Mouse (Mus musculus) spleen, adult 2 months (tissue): ENCODE measurements around the gene Slc9a9. TPM values are rescaled to one million over a fixed set of nuclear protein-coding genes. Genes with fewer than 3 reads are reported as not detected.

Experiments
- DNase-seq, 2 experiments: peaks; one replicate each; pipeline versions ENCODE4 v3.0.0 to v3.0.0-alpha.2; 2012 to 2021; ENCODE audit warnings: low spot score in 2 of 2, low read depth in 1 of 2
- H3K27ac ChIP-seq: fragments of 200-500 bp; 2 replicates; pipeline ENCODE4 v1.5.1; 2012; ENCODE audit warnings: low read length, inconsistent platforms; ENCODE audit not compliant: insufficient read depth
- H3K27me3 ChIP-seq: fragments of 200-500 bp; 2 replicates; pipeline ENCODE4 v1.6.1; 2012; ENCODE audit warnings: mild to moderate bottlenecking, moderate library complexity, low read length, inconsistent platforms; ENCODE audit not compliant: control insufficient read depth, insufficient read depth
- H3K36me3 ChIP-seq: fragments of 200-500 bp; 2 replicates; pipeline ENCODE4 v1.6.1; 2012; ENCODE audit warnings: mild to moderate bottlenecking, low read length, inconsistent platforms; ENCODE audit not compliant: control insufficient read depth, insufficient read depth
- H3K4me1 ChIP-seq: fragments of 200-500 bp; 2 replicates; pipeline ENCODE4 v1.6.1; 2011; ENCODE audit warnings: inconsistent platforms; ENCODE audit not compliant: control insufficient read depth, insufficient read depth, insufficient read length
- H3K4me3 ChIP-seq: fragments of 200-500 bp; 2 replicates; pipeline ENCODE4 v1.5.1; 2011; ENCODE audit warnings: mild to moderate bottlenecking, inconsistent platforms; ENCODE audit not compliant: insufficient read depth, insufficient read length; ENCODE audit errors: extremely low read depth
- CTCF ChIP-seq: fragments of 200-500 bp; IDR thresholded peaks from 2 replicates; pipeline ENCODE4 v1.5.1; 2011; ENCODE audit warnings: mild to moderate bottlenecking, inconsistent platforms; ENCODE audit not compliant: insufficient read depth, insufficient read length, insufficient replicate concordance; ENCODE audit errors: extremely low read depth
- POLR2A ChIP-seq: fragments of 200-500 bp; IDR thresholded peaks from 2 replicates; pipeline ENCODE4 v1.6.1; 2011; ENCODE audit warnings: low read depth, low read length, inconsistent platforms
- WGBS: fragments of 180-500 bp; shearing (Covaris S2); methylation state at CpG from one replicate; pipeline ENCODE4 v1.1.7; 2018; 5-methylcytosine and 5-hydroxymethylcytosine counted together
- polyA plus RNA-seq: library from polyadenylated mRNA; depleted of rRNA; stranded (reverse); fragments of >200 nt; gene quantifications from 2 replicates; pipeline ENCODE4 v1.2.3, GENCODE M21; 2012

The Slc9a9 gene
- polyA plus RNA-seq, 1 experiment, result 8.3 TPM

- H3K4me1 ChIP-seq, result peaks cover 12% of the 10 kb centered on the region; the same call in 1 of the 2 replicates
- DNase-seq, result no peak
- H3K36me3 ChIP-seq, result no peaks in the 10 kb centered on the region
- no peaks in the 10 kb centered on the region for H3K27me3 ChIP-seq
- WGBS, result 40% methylated on average over 4 of the region's 4 CpGs
- H3K4me3 ChIP-seq, result no peak overlapping the region
- TF ChIP-seq CTCF, result no peak
- TF ChIP-seq POLR2A, result no peak
- no peak overlapping the region for H3K27ac ChIP-seq
These were observed 24.5 kb downstream of the Slc9a9 start for GRCm38 (mm10) chr9:94694243-94694642.

- peaks cover 12% of the 10 kb centered on the region; the same call in 1 of the 2 replicates for H3K4me1 ChIP-seq
- H3K27ac ChIP-seq, result no peak overlapping the region
- H3K4me3 ChIP-seq, result no peak overlapping the region
- 67% methylated on average over 3 of the region's 3 CpGs for WGBS
- TF ChIP-seq POLR2A, result no peak
- TF ChIP-seq CTCF, result no peak
- no peaks in the 10 kb centered on the region for H3K27me3 ChIP-seq
- H3K36me3 ChIP-seq, result no peaks in the 10 kb centered on the region
- DNase-seq, result no peak
These were observed 25.3 kb downstream of the Slc9a9 start for GRCm38 (mm10) chr9:94694983-94695382.

DNA sequence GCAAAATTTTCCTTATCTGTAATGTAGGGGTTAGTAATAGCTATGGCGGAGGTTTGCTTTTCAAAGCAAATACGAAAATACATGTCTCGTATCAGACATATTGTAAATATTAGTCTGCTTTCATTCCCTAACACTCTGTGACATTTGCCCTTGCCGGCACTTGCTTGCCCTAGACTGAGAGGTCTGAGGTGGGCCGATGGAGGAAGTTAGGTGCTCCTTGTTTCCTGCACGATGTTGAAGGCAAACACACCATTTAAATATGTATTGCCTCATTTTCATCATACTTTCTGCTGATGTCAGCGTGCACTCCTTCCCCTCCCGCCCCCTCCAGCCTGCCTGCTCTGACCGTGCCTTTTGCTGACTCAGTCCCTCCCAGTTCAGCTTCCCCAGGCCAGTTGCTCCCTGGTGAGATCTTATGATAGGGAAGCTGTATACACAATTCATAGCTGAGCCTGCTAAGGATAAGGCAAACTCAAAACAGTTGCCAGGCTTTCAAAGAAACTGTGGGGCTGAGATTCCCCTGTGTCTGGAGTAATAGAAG lies 26.9 kb downstream of the Slc9a9 start:
- no peaks in the 10 kb centered on the region for H3K36me3 ChIP-seq
- DNase-seq, result no peak
- TF ChIP-seq CTCF (no peak), POLR2A (no peak)
- no peak overlapping the region for H3K4me3 ChIP-seq
- peaks cover 5% of the 10 kb centered on the region; the same call in 1 of the 2 replicates for H3K4me1 ChIP-seq
- 43% methylated on average over 9 of the region's 9 CpGs for WGBS
- no peaks in the 10 kb centered on the region for H3K27me3 ChIP-seq
- no peak overlapping the region for H3K27ac ChIP-seq

DNA sequence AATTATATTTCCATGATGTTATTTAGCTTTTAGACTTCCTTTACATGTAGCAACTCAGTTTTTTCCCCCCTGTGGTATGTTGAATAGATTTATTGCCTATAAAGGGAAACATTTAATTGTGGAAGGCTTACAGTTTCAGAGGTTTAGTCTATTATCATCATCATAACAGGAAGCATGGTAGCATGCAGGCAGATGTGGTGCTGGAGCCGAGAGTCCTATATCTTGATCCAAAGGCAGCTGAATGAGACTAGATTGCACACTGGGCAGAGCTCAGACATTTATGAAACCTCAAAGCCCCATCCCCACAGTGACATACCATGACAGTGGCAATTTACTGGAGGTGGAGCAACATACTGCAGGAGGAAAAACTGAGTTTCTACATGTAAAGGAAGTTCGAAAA lies 28.5 kb downstream of the Slc9a9 start:
- no peaks in the 10 kb centered on the region for H3K27me3 ChIP-seq
- H3K4me3 ChIP-seq, result no peak overlapping the region
- TF ChIP-seq CTCF, result no peak
- TF ChIP-seq POLR2A, result no peak
- H3K27ac ChIP-seq, result no peak overlapping the region
- WGBS, result 34% methylated on average over 2 of the region's 2 CpGs
- no peaks in the 10 kb centered on the region for H3K36me3 ChIP-seq
- no peaks in the 10 kb centered on the region for H3K4me1 ChIP-seq
- no peak for DNase-seq

DNA sequence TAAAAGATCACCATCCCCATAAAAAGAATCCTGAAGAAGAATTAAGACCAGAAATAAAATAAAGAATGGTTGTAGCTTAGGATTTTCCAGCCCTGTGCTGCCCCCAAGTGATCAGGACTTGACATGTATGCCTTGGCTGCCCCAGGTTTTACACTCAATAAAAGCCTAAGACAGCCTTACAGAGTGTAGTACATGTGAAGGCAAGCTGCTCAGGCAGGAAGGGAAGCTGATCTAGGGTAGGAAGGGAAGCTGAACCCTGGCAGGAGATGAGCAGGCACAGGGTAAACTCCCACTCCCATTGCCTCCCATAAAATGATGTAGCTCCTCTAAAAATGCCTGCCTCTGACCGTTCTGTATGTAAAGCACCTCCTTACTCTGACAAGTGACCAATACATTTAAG lies 30.8 kb downstream of the Slc9a9 start:
- H3K27ac ChIP-seq, result no peak overlapping the region
- DNase-seq, result peak in 1 of 2 experiments; percentile 11

DNA sequence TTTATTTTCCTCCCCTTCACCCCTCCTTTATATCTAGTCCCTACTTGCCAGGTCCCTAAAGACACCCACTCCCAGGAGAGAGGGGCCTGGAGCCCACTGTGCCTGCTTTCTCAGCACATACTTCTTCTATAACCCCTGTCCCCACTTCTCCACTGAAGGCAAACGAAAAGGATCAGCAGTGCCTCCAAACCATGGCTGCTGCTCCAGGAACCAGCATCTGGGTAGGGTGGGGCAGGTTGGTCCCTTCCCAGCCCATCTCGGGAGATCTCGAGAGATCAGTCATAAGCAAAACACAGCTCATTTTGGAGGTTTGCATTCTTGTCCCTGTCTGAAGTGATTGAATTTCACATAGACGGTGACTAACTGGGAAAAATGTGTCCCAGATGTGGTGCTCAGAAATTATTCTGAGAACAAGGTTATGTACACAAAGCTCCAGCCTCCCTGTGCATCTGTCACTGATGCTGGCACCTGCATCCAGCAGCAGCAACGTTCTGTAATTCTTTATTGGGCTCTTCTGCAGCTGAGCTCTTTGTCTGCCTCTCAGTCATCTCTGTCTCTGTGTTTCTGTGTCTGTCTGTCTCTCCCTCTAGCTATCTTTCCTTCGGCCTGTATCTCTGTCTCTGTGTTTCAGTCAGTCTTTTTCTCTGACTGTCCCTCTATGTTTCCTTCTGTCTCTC lies 31.6 kb downstream of the Slc9a9 start:
- H3K27me3 ChIP-seq, result no peaks in the 10 kb centered on the region
- no peak for DNase-seq
- H3K4me3 ChIP-seq, result no peak overlapping the region
- 80% methylated on average over 6 of the region's 6 CpGs for WGBS
- TF ChIP-seq CTCF, result no peak
- no peak for TF ChIP-seq POLR2A
- no peak overlapping the region for H3K27ac ChIP-seq
- no peaks in the 10 kb centered on the region for H3K4me1 ChIP-seq
- H3K36me3 ChIP-seq, result no peaks in the 10 kb centered on the region

More for the DNA sequence above, 30.8 kb downstream of the Slc9a9 start:
- 87% methylated on average over 1 of the region's 1 CpGs for WGBS
- no peaks in the 10 kb centered on the region for H3K4me1 ChIP-seq
- no peak overlapping the region for H3K4me3 ChIP-seq
- 0 out of 2 replicates have a peak, but pooled peaks have one; percentile 5 for TF ChIP-seq CTCF
- TF ChIP-seq POLR2A, result no peak
- H3K27me3 ChIP-seq, result no peaks in the 10 kb centered on the region
- no peaks in the 10 kb centered on the region for H3K36me3 ChIP-seq
